Mouse (Mus musculus) forebrain, postnatal 0 days (tissue): Measurements from ENCODE around the gene Plekhg4. TPM values are rescaled to one million over a fixed set of nuclear protein-coding genes. Genes with fewer than 3 reads are reported as not detected.

Experiments
- ATAC-seq: fragments of 200-750 bp; cut with Nextera tagmentation; 2 replicates; pipeline ENCODE4 v1.8.0; 2017; ENCODE audit warnings: mild to moderate bottlenecking, moderate library complexity
- DNase-seq: peaks from one replicate; pipeline ENCODE4 v3.0.0-alpha.2; 2015
- H3K27ac ChIP-seq: fragments of 300-500 bp; sonication (generic); 2 replicates; pipeline ENCODE4 v1.5.1; 2014; ENCODE audit warnings: low read depth, mild to moderate bottlenecking, antibody characterized with exemption, low read length, moderate library complexity, mixed read lengths
- H3K27me3 ChIP-seq: fragments of 300-500 bp; sonication (generic); 2 replicates; pipeline ENCODE4 v1.6.1; 2014; ENCODE audit warnings: mild to moderate bottlenecking, low read length, mixed read lengths; ENCODE audit not compliant: insufficient read depth
- H3K36me3 ChIP-seq: fragments of 300-500 bp; sonication (generic); 2 replicates; pipeline ENCODE4 v1.6.1; 2014; ENCODE audit warnings: mild to moderate bottlenecking, moderate library complexity; ENCODE audit not compliant: insufficient read depth
- H3K4me1 ChIP-seq: fragments of 300-500 bp; sonication (generic); 2 replicates; pipeline ENCODE4 v1.6.1; 2014; ENCODE audit warnings: antibody characterized with exemption; ENCODE audit not compliant: insufficient read depth
- H3K4me2 ChIP-seq: fragments of 300-500 bp; sonication (generic); 2 replicates; pipeline ENCODE4 v1.6.1; 2014; ENCODE audit warnings: low read depth, mild to moderate bottlenecking, moderate library complexity
- H3K4me3 ChIP-seq: fragments of 300-500 bp; sonication (generic); 2 replicates; pipeline ENCODE4 v1.5.1; 2014; ENCODE audit warnings: low read depth, low read length, mixed read lengths
- H3K9ac ChIP-seq: fragments of 300-500 bp; sonication (generic); 2 replicates; pipeline ENCODE4 v1.6.1; 2014; ENCODE audit warnings: mild to moderate bottlenecking
- H3K9me3 ChIP-seq: fragments of 300-500 bp; sonication (generic); 2 replicates; pipeline ENCODE4 v1.6.1; 2016; ENCODE audit warnings: low read length
- CTCF ChIP-seq: sonication (generic); IDR thresholded peaks from 2 replicates; pipeline ENCODE4 v1.5.1; 2016; ENCODE audit warnings: antibody characterized with exemption, control low read depth, low read depth
- WGBS: fragments of 180-500 bp; shearing (Covaris S2); extraction: QIAGEN DNeasy Blood & Tissue Kit; methylation state at CpG from one replicate; pipeline ENCODE4 v1.1.7; 2014; 5-methylcytosine and 5-hydroxymethylcytosine counted together
- polyA plus RNA-seq: library from polyadenylated mRNA; unstranded; fragments of >200 nt; fragmentation: Nextera tagmentation; extraction: Ambion mirVana; gene quantifications from 2 replicates; pipeline ENCODE4 v1.2.1, GENCODE M21; 2015
- total RNA-seq: library from RNA; depleted of rRNA; stranded (reverse); fragments of >200 nt; gene quantifications from 2 replicates; pipeline ENCODE4 v1.2.3, GENCODE M21; 2014

Plekhg4 gene
- total and polyA plus RNA-seq, 2 experiments from 2014 or later = 0.77 to 4.5 TPM

GRCm38 (mm10) chr8:105332523-105332922 lies 40.6 kb upstream of the Plekhg4 start:
- ATAC-seq = no peak
- Histone ChIP-seq H3K4me1 (0 out of 2 replicates have a peak, but pooled peaks cover under 1% of the 10 kb centered on the region), H3K27ac (no peak overlapping the region), H3K36me3 (peaks cover 47% of the 10 kb centered on the region), H3K27me3 (no peaks in the 10 kb centered on the region), H3K4me2 (no peak overlapping the region), H3K9me3 (no peaks in the 10 kb centered on the region), H3K9ac (no peak overlapping the region), H3K4me3 (no peak overlapping the region)
- TF ChIP-seq CTCF = no peak
- WGBS = 71% methylated on average over 2 of the region's 2 CpGs
- DNase-seq = no peak

DNA sequence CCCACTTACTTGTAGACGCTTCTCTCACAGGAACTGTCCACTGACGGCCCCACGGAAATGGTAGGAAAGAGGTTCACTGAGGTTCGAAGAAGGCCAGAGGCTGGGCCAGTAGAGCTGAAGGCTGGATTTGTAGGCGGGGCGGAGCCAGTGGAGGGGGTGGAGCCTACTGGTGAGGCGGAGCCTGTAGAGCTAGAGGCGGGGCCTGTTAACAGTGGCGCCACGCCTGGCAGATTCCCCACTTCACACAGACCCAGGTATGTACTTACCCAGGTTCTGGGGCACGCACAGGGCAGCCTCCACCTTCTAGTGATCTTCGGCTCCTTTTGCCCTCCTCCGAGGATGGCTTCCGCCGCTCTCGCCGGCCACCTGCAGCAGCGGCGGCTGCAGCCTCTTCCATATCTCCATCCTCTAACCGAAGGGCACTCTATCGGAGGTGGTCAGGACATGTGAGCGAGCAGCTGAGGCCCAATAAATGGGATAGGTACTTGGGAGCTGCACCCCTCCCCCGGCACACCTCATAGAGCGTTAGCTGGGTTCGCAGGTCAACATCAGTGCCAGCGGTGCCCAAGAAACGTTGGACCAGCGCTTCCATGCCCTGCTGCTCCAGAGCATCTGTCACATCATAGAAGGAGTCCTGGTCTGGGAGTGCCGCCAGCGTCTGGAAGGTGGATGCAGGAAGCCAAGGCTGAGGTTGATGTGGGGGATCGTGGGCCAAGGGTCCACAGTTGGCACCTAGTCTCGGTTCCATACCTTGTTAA lies 36.5 kb upstream of the Plekhg4 start:
- Histone ChIP-seq H3K27me3 (no peaks in the 10 kb centered on the region), H3K4me2 (no peak overlapping the region), H3K9ac (no peak overlapping the region), H3K9me3 (no peaks in the 10 kb centered on the region), H3K4me1 (no peaks in the 10 kb centered on the region), H3K27ac (no peak overlapping the region), H3K36me3 (peaks cover 13% of the 10 kb centered on the region), H3K4me3 (no peak overlapping the region)
- WGBS = 52% methylated on average over 32 of the region's 32 CpGs
- no peak for TF ChIP-seq CTCF
- peak; percentile 38 for ATAC-seq
- no peak for DNase-seq

GRCm38 (mm10) chr8:105338992-105339391 lies 34.1 kb upstream of the Plekhg4 start:
- TF ChIP-seq CTCF = no peak
- ATAC-seq (no peak), DNase-seq (no peak)
- H3K27me3 ChIP-seq = no peaks in the 10 kb centered on the region
- WGBS = 68% methylated on average over 4 of the region's 4 CpGs
- H3K4me3 ChIP-seq = no peak overlapping the region
- H3K36me3 ChIP-seq = peaks cover 8% of the 10 kb centered on the region
- H3K4me2 ChIP-seq = no peak overlapping the region
- no peaks in the 10 kb centered on the region for H3K9me3 ChIP-seq
- no peak overlapping the region for H3K27ac ChIP-seq
- no peaks in the 10 kb centered on the region for H3K4me1 ChIP-seq
- H3K9ac ChIP-seq = no peak overlapping the region

DNA sequence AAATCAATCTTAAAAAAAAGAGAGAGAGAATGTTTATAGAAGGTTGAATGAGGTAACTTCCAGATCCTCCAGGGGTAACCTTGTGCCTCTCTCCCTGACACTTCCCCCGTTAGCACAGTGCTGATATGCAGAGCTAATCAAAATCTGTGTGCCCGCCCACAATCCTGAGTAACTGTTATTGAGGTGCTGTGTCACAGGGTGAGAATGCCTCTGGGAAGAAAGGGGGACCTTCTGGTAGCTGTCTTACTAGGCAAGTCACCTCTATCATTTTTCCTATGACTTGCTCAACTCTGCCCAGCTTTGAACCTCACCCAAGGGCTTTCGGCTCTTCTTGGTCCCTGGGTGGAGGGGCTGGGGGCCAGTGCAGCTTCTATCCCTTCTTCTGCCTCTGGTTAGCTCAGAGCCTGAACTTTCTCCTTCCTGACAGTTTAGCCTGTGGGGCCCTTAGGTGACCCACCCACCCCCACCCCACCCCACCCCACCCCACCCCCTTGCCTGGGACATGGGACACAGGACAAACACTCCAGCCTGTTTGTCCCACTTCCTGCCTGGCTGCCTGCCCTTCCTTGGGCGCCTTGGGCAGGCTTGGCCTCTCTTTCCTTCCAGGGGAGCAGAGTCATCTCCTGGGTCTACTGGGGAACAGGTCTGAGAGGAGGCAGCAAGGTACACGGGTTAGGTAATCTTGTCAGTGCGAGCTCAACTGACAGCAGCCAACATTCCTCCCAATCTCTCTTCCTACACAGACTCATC lies 33.0 kb upstream of the Plekhg4 start:
- no peak overlapping the region for H3K4me2 ChIP-seq
- H3K4me1 ChIP-seq = no peaks in the 10 kb centered on the region
- no peak overlapping the region for H3K9ac ChIP-seq
- H3K27ac ChIP-seq = no peak overlapping the region
- WGBS = 84% methylated on average over 6 of the region's 6 CpGs
- no peaks in the 10 kb centered on the region for H3K9me3 ChIP-seq
- no peak for TF ChIP-seq CTCF
- no peak for DNase-seq
- no peak for ATAC-seq
- H3K36me3 ChIP-seq = peaks cover under 1% of the 10 kb centered on the region; the same call in 1 of the 2 replicates
- H3K4me3 ChIP-seq = no peak overlapping the region
- no peaks in the 10 kb centered on the region for H3K27me3 ChIP-seq

- H3K4me1 ChIP-seq = no peaks in the 10 kb centered on the region
- TF ChIP-seq CTCF = no peak
- no peak; the same call in 1 of the 2 replicates for ATAC-seq
- no peak overlapping the region for H3K4me3 ChIP-seq
- no peaks in the 10 kb centered on the region for H3K27me3 ChIP-seq
- H3K36me3 ChIP-seq = no peaks in the 10 kb centered on the region
- DNase-seq = peak; percentile 41
- 31% methylated on average over 8 of the region's 8 CpGs for WGBS
- H3K9ac ChIP-seq = no peak overlapping the region
- no peaks in the 10 kb centered on the region for H3K9me3 ChIP-seq
- H3K4me2 ChIP-seq = no peak overlapping the region
- no peak overlapping the region for H3K27ac ChIP-seq
Observed at GRCm38 (mm10) chr8:105341399-105341798, 31.7 kb upstream of the Plekhg4 start.

- Histone ChIP-seq H3K4me2 (no peak overlapping the region), H3K27me3 (no peaks in the 10 kb centered on the region; the same call in 1 of the 2 replicates), H3K27ac (no peak overlapping the region), H3K9ac (no peak overlapping the region), H3K36me3 (no peaks in the 10 kb centered on the region), H3K9me3 (no peaks in the 10 kb centered on the region), H3K4me1 (peaks cover 4% of the 10 kb centered on the region; the same call in 1 of the 2 replicates), H3K4me3 (no peak overlapping the region)
- DNase-seq (no peak), ATAC-seq (no peak)
- 79% methylated on average over 4 of the region's 4 CpGs for whole genome bisulfite sequencing
- no peak for TF ChIP-seq CTCF
Observed at GRCm38 (mm10) chr8:105342768-105343167, 30.3 kb upstream of the Plekhg4 start.
